Mouse (Mus musculus) kidney, postnatal 4 days (tissue): ENCODE measurements around the gene Pdap1.

Experiments
- DNase-seq, 2 experiments: peaks; one replicate each; pipeline ENCODE4 v3.0.0; 2021; ENCODE audit warnings: mixed read lengths in 2 of 2

Pdap1 gene

GRCm38 (mm10) chr5:145081866-145082613, 58.0 kb downstream of the Pdap1 start:
- DNase-seq, result no peak
